Mouse (Mus musculus) intestine, embryonic 15.5 days (tissue): ENCODE measurements at regions not wholly inside any gene's neighbourhood (a gene's known extent, or its start where the extent isn't known, plus 50 kb on each side); places are given as distances from the start of the nearest gene placed in this dataset.
"Not testable (repeated sequence)": the region's sequence is repeated elsewhere in the genome, so short reads cannot be mapped to it uniquely, and the experiment has no call there.

Source experiments
- ATAC-seq: fragments of 200-750 bp; cut with Nextera tagmentation; 2 replicates; pipeline ENCODE4 v1.8.0; 2017; ENCODE audit warnings: moderate TSS enrichment, moderate library complexity
- H3K27ac ChIP-seq: fragments of 300-500 bp; sonication (generic); 2 replicates; pipeline ENCODE4 v1.5.1; 2015; ENCODE audit warnings: mild to moderate bottlenecking, inconsistent platforms
- H3K27me3 ChIP-seq: fragments of 300-500 bp; sonication (generic); replicated peaks from 2 replicates; pipeline ENCODE4 v1.6.1; 2015; ENCODE audit warnings: inconsistent platforms
- H3K36me3 ChIP-seq: fragments of 300-500 bp; sonication (generic); 2 replicates; pipeline ENCODE4 v1.6.1; 2015; ENCODE audit warnings: inconsistent platforms
- H3K4me1 ChIP-seq: fragments of 300-500 bp; sonication (generic); replicated peaks from 2 replicates; pipeline ENCODE4 v1.6.1; 2015; ENCODE audit warnings: inconsistent platforms
- H3K4me2 ChIP-seq: fragments of 300-500 bp; sonication (generic); replicated peaks from 2 replicates; pipeline ENCODE4 v1.6.1; 2015; ENCODE audit warnings: mild to moderate bottlenecking, inconsistent platforms
- H3K4me3 ChIP-seq: fragments of 300-500 bp; sonication (generic); replicated peaks from 2 replicates; pipeline ENCODE4 v1.5.1; 2015; ENCODE audit warnings: inconsistent platforms
- H3K9ac ChIP-seq: fragments of 300-500 bp; sonication (generic); 2 replicates; pipeline ENCODE4 v1.6.1; 2015; ENCODE audit warnings: inconsistent platforms
- H3K9me3 ChIP-seq: fragments of 300-500 bp; sonication (generic); 2 replicates; pipeline ENCODE4 v1.6.1; 2016; ENCODE audit warnings: inconsistent platforms
- WGBS: fragments of 180-500 bp; shearing (Covaris S2); methylation state at CpG from one replicate; pipeline ENCODE4 v1.1.7; 2015; 5-methylcytosine and 5-hydroxymethylcytosine counted together

- H3K4me1 ChIP-seq: no peaks in the 10 kb centered on the region
- no peak overlapping the region for H3K4me2 ChIP-seq
- H3K27me3 ChIP-seq: no peaks in the 10 kb centered on the region
- H3K9me3 ChIP-seq: no peaks in the 10 kb centered on the region
- H3K9ac ChIP-seq: no peak overlapping the region
- no peaks in the 10 kb centered on the region for H3K36me3 ChIP-seq
- 73% methylated on average over 6 of the region's 6 CpGs for WGBS
- H3K27ac ChIP-seq: no peak overlapping the region
- ATAC-seq: no peak
- no peak overlapping the region for H3K4me3 ChIP-seq
Observed at GRCm38 (mm10) chr2:114723971-114724666, 69.4 kb upstream of the Dph6 start.

GRCm38 (mm10) chr2:114727197-114727596, 72.4 kb upstream of the Dph6 start:
- Histone ChIP-seq H3K27me3 (no peaks in the 10 kb centered on the region), H3K27ac (no peak overlapping the region), H3K9me3 (no peaks in the 10 kb centered on the region), H3K4me2 (no peak overlapping the region), H3K36me3 (no peaks in the 10 kb centered on the region), H3K9ac (no peak overlapping the region), H3K4me1 (no peaks in the 10 kb centered on the region), H3K4me3 (no peak overlapping the region)
- 98% methylated on average over 1 of the region's 1 CpGs for WGBS
- ATAC-seq: no peak

GRCm38 (mm10) chr2:114734861-114735569, 80.3 kb upstream of the Dph6 start:
- Histone ChIP-seq H3K27me3 (no peaks in the 10 kb centered on the region), H3K4me3 (no peak overlapping the region), H3K36me3 (no peaks in the 10 kb centered on the region), H3K9me3 (no peaks in the 10 kb centered on the region), H3K27ac (no peak overlapping the region), H3K9ac (no peak overlapping the region), H3K4me1 (0 out of 2 replicates have a peak, but pooled peaks cover 2% of the 10 kb centered on the region), H3K4me2 (no peak overlapping the region)
- no peak for ATAC-seq
- 39% methylated on average over 4 of the region's 4 CpGs for WGBS

- Histone ChIP-seq H3K36me3 (no peaks in the 10 kb centered on the region), H3K4me2 (no peak overlapping the region), H3K4me3 (no peak overlapping the region), H3K4me1 (0 out of 2 replicates have a peak, but pooled peaks cover 2% of the 10 kb centered on the region), H3K27ac (no peak overlapping the region), H3K9me3 (no peaks in the 10 kb centered on the region), H3K9ac (no peak overlapping the region), H3K27me3 (no peaks in the 10 kb centered on the region)
- WGBS: 52% methylated on average over 11 of the region's 11 CpGs
- no peak for ATAC-seq
Observed at GRCm38 (mm10) chr2:114739421-114740212, 84.9 kb upstream of the Dph6 start.

GRCm38 (mm10) chr2:114763276-114763675, 108.5 kb upstream of the Dph6 start:
- Histone ChIP-seq H3K36me3 (no peaks in the 10 kb centered on the region), H3K4me3 (no peak overlapping the region), H3K9ac (no peak overlapping the region), H3K27ac (no peak overlapping the region), H3K9me3 (no peaks in the 10 kb centered on the region), H3K4me2 (no peak overlapping the region), H3K27me3 (no peaks in the 10 kb centered on the region), H3K4me1 (no peaks in the 10 kb centered on the region)
- 74% methylated on average over 4 of the region's 4 CpGs for WGBS
- ATAC-seq: no peak

- H3K27ac ChIP-seq, ATAC-seq, H3K9ac ChIP-seq, H3K9me3 ChIP-seq, H3K4me3 ChIP-seq, H3K4me1 ChIP-seq, H3K36me3 ChIP-seq, H3K4me2 ChIP-seq, H3K27me3 ChIP-seq: not testable (repeated sequence)
- 91% methylated on average over 6 of the region's 6 CpGs for WGBS
Observed at GRCm38 (mm10) chr2:114773723-114774122, 119.0 kb upstream of the Dph6 start.

- Histone ChIP-seq H3K4me1 (no peaks in the 10 kb centered on the region), H3K9ac (no peak overlapping the region), H3K4me3 (no peak overlapping the region), H3K27me3 (no peaks in the 10 kb centered on the region), H3K9me3 (no peaks in the 10 kb centered on the region), H3K27ac (no peak overlapping the region), H3K36me3 (no peaks in the 10 kb centered on the region), H3K4me2 (no peak overlapping the region)
- ATAC-seq: no peak
- WGBS: 89% methylated on average over 3 of the region's 3 CpGs
Observed at GRCm38 (mm10) chr2:114774278-114774677, 119.5 kb upstream of the Dph6 start.

- no peaks in the 10 kb centered on the region for H3K36me3 ChIP-seq
- no peak overlapping the region for H3K9ac ChIP-seq
- H3K27me3 ChIP-seq: no peaks in the 10 kb centered on the region
- no peak overlapping the region for H3K4me2 ChIP-seq
- ATAC-seq: no peak
- WGBS: 36% methylated on average over 2 of the region's 2 CpGs
- no peak overlapping the region for H3K4me3 ChIP-seq
- no peak overlapping the region for H3K27ac ChIP-seq
- H3K4me1 ChIP-seq: no peaks in the 10 kb centered on the region
- H3K9me3 ChIP-seq: no peaks in the 10 kb centered on the region
Observed at GRCm38 (mm10) chr2:114775532-114775931, 120.8 kb upstream of the Dph6 start.

GRCm38 (mm10) chr2:114776176-114776575, 121.4 kb upstream of the Dph6 start:
- no peak for ATAC-seq
- H3K4me3 ChIP-seq: no peak overlapping the region
- no peak overlapping the region for H3K27ac ChIP-seq
- no peaks in the 10 kb centered on the region for H3K27me3 ChIP-seq
- no peaks in the 10 kb centered on the region for H3K9me3 ChIP-seq
- WGBS: 66% methylated on average over 2 of the region's 2 CpGs
- no peaks in the 10 kb centered on the region for H3K4me1 ChIP-seq
- H3K4me2 ChIP-seq: no peak overlapping the region
- no peak overlapping the region for H3K9ac ChIP-seq
- no peaks in the 10 kb centered on the region for H3K36me3 ChIP-seq

GRCm38 (mm10) chr2:114782450-114782849, 127.7 kb upstream of the Dph6 start:
- Histone ChIP-seq H3K4me2 (no peak overlapping the region), H3K36me3 (no peaks in the 10 kb centered on the region), H3K4me1 (no peaks in the 10 kb centered on the region), H3K9me3 (no peaks in the 10 kb centered on the region), H3K27ac (no peak overlapping the region), H3K4me3 (no peak overlapping the region), H3K9ac (no peak overlapping the region), H3K27me3 (no peaks in the 10 kb centered on the region)
- 62% methylated on average over 6 of the region's 6 CpGs for WGBS
- ATAC-seq: no peak

GRCm38 (mm10) chr2:114784191-114784590, 129.4 kb upstream of the Dph6 start:
- H3K9me3 ChIP-seq: no peaks in the 10 kb centered on the region
- ATAC-seq: no peak
- no peaks in the 10 kb centered on the region for H3K36me3 ChIP-seq
- no peaks in the 10 kb centered on the region for H3K4me1 ChIP-seq
- no peak overlapping the region for H3K4me2 ChIP-seq
- no peak overlapping the region for H3K4me3 ChIP-seq
- no peak overlapping the region for H3K27ac ChIP-seq
- no peaks in the 10 kb centered on the region for H3K27me3 ChIP-seq
- no peak overlapping the region for H3K9ac ChIP-seq

- ATAC-seq: no peak
- 90% methylated on average over 3 of the region's 3 CpGs for WGBS
- no peak overlapping the region for H3K4me2 ChIP-seq
Observed at GRCm38 (mm10) chr2:114788251-114788650, 133.5 kb upstream of the Dph6 start.

More at GRCm38 (mm10) chr2:114788251-114788650, 133.5 kb upstream of the Dph6 start:
- H3K36me3 ChIP-seq: no peaks in the 10 kb centered on the region
- H3K4me1 ChIP-seq: no peaks in the 10 kb centered on the region
- H3K9ac ChIP-seq: no peak overlapping the region
- no peaks in the 10 kb centered on the region for H3K27me3 ChIP-seq
- H3K9me3 ChIP-seq: no peaks in the 10 kb centered on the region
- H3K4me3 ChIP-seq: no peak overlapping the region
- no peak overlapping the region for H3K27ac ChIP-seq
